Mouse (Mus musculus) megakaryocyte, embryonic 14.5 days (primary cell): ENCODE results near the gene Ubald2.
"Not testable (repeated sequence)": the region's sequence is repeated elsewhere in the genome, so short reads cannot be mapped to it uniquely, and the experiment has no call there.

Source experiments
- FLI1 ChIP-seq: IDR thresholded peaks from 2 replicates; pipeline ENCODE4 v1.6.1; 2012; ENCODE audit warnings: low read length, inconsistent platforms, mixed read lengths
- GATA1 ChIP-seq: IDR thresholded peaks from 3 replicates; pipeline ENCODE4 v1.6.1; 2012; ENCODE audit warnings: mixed read lengths, low read length, inconsistent platforms, borderline replicate concordance

GRCm38 (mm10) chr11:116468338-116468737 is 34.4 kb downstream of the Ubald2 start:
- TF ChIP-seq FLI1, GATA1: not testable (repeated sequence)
